Mouse (Mus musculus) myocyte (in vitro differentiated cells): ENCODE data around the gene Olfr1224-ps1.

ENCODE experiments used
- CEBPB ChIP-seq: IDR thresholded peaks from 2 replicates; pipeline ENCODE4 v1.6.1; 2011; ENCODE audit warnings: mild to moderate bottlenecking, moderate library complexity; ENCODE audit not compliant: poor library complexity, insufficient read depth, severe bottlenecking
- E2F4 ChIP-seq: IDR thresholded peaks from one replicate; pipeline ENCODE4 v1.6.1; 2011; ENCODE audit warnings: mild to moderate bottlenecking, control low read depth, moderate library complexity; ENCODE audit not compliant: insufficient read depth
- MAX ChIP-seq: IDR thresholded peaks from one replicate; pipeline ENCODE4 v1.6.1; 2011; ENCODE audit warnings: low read depth, mild to moderate bottlenecking, control low read depth
- POLR2A ChIP-seq: IDR thresholded peaks from one replicate; pipeline ENCODE4 v1.6.1; 2011; ENCODE audit warnings: low read depth, mild to moderate bottlenecking, control low read depth, moderate library complexity; ENCODE audit not compliant: insufficient read length
- POLR2AphosphoS2 ChIP-seq: IDR thresholded peaks from one replicate; pipeline ENCODE4 v1.6.1; 2011; ENCODE audit warnings: low read depth, control low read depth; ENCODE audit not compliant: insufficient read length
- SRF ChIP-seq: IDR thresholded peaks from one replicate; pipeline ENCODE4 v1.6.1; 2011; ENCODE audit warnings: low read depth; ENCODE audit not compliant: control insufficient read depth, insufficient read length
- TCF3 ChIP-seq: IDR thresholded peaks from one replicate; pipeline ENCODE4 v1.6.1; 2011; ENCODE audit warnings: low read depth, control low read depth; ENCODE audit not compliant: insufficient read length
- USF1 ChIP-seq: IDR thresholded peaks from one replicate; pipeline ENCODE4 v1.6.1; 2011; ENCODE audit warnings: low read depth, mild to moderate bottlenecking, control low read depth, moderate library complexity

DNA sequence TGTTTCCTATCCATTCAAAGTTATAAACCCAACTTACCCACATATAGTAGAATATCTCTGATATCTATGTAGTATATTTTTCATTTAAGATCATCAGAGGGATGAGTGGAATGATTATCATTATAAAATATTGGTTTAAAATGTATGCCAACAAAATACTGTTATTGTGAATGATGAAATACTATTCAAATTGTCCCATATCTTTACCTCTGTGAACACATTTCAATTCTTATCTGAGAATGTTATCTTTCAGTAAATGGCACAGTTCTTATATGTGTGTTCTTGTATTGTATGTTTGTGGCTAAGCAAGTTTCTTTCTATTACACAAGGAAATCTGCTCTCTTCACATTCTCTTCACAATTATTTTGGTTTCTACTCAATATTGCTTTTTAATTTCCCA lies 58.2 kb downstream of the Olfr1224-ps1 start:
- TF ChIP-seq POLR2AphosphoS2 (no peak), USF1 (no peak), MAX (no peak), POLR2A (no peak), TCF3 (no peak), CEBPB (no peak), E2F4 (no peak), SRF (no peak)
